Mouse (Mus musculus) mammary gland, adult 2 months (tissue): ENCODE data around the gene Washc4. TPM values are rescaled to one million over a fixed set of nuclear protein-coding genes. Genes with fewer than 3 reads are reported as not detected.

Experiments used
- polyA plus RNA-seq: library from polyadenylated mRNA; depleted of rRNA; stranded (reverse); fragments of >200 nt; gene quantifications from 2 replicates; pipeline ENCODE4 v1.2.3, GENCODE M21; 2012; ENCODE audit warnings: low replicate concordance; rRNA removed

Gene Washc4
- polyA plus RNA-seq, result 1.5 and 2.8 TPM in 2 replicates

GRCm38 (mm10) chr10:83543439-83544102 lies at the start of gene Washc4:
TSS of gene Washc4 (plus strand) at chr10:83543752.

GRCm38 (mm10) chr10:83533910-83534283 lies 9.7 kb upstream of the Washc4 start, which contains the start of gene Aldh1l2:
TSS of gene Aldh1l2 (minus strand) at chr10:83534140.

Other genes with a start within 250 kb of the Washc4 start
- gene Slc41a2, start 205.9 kb upstream of the Washc4 start, polyA plus RNA-seq, result 2.8 and 4.8 TPM in 2 replicates
- 0.23 and 0.42 TPM in 2 replicates for gene D10Wsu102e, start 183.5 kb upstream of the Washc4 start, polyA plus RNA-seq
- 0.81 and 0.93 TPM in 2 replicates for gene Aldh1l2, start 9.6 kb upstream of the Washc4 start, polyA plus RNA-seq
- 19.0 and 27.8 TPM in 2 replicates for gene Appl2, start 105.0 kb downstream of the Washc4 start, polyA plus RNA-seq
- 0.43 and 1.2 TPM in 2 replicates for gene 1500009L16Rik, start 179.1 kb downstream of the Washc4 start, polyA plus RNA-seq